Mouse (Mus musculus) lung, adult 2 months (tissue): Measurements from ENCODE around the gene Gm9736.

Experiments used
- CTCF ChIP-seq: fragments of 200-500 bp; IDR thresholded peaks from 2 replicates; pipeline ENCODE4 v1.5.1; 2011; ENCODE audit warnings: mild to moderate bottlenecking, low read length, control low read depth; ENCODE audit not compliant: insufficient read depth
- POLR2A ChIP-seq: fragments of 200-500 bp; IDR thresholded peaks from 2 replicates; pipeline ENCODE4 v1.6.1; 2011; ENCODE audit warnings: low read depth, mild to moderate bottlenecking, control low read depth, low read length, borderline replicate concordance; ENCODE audit errors: extremely low read depth

DNA sequence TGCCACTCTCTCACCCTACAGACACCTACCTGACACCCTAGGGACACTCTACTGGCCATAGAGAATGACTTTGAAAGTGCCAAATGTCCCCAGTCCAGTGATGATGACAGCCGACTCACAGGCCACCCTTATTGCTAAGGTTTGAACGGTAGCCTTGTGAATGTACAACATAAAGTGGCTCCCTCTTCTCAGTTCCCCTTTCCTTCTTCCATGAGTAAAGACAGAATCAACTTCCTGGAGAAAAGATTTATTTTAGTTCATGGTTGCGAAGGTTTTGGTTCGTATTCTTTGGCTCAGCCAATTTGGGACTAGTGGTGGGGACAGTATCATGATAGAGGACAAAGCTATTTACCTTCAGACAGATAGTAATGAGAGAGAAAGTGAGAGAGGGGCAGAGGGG, 12.2 kb downstream of the Gm9736 start:
- TF ChIP-seq CTCF (no peak), POLR2A (no peak)
